Mouse (Mus musculus): ENCODE results near the gene Fcamr. TPM values are rescaled to one million over a fixed set of nuclear protein-coding genes. Genes with fewer than 3 reads are reported as not detected.

Fcamr gene
- total and polyA plus RNA-seq, 3 experiments = 0.17 to 1.7 TPM; not detected in 1

DNA sequence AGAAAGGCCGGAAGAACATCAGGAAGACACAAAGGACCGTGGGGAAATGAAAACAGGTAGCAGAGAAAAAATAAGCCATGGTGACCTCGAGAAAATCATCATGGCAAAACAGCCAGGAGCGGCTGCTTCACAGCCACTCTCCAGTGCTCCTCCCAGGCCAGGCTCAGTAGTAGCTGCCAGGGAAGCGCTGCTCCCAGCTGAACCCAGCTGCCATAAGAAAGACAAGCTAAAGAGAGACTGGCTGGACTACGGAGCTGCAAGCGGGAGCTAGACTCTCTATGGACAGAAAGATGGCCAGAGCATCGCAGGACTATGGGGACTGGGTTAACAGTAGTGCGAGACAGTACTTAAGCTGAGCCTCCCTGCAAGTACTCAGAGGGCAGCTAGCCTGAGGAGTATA, 54.1 kb downstream of the Fcamr start:
- Histone ChIP-seq H3K4me1 (ENCODE audit: control insufficient read depth in 1 of 2, insufficient read depth in 2 of 2) (peaks cover 10 to 27% of the 10 kb centered on the region in 2 experiments), H3K9me3 (replicated peaks; ENCODE audit: low read length) (no peaks in the 10 kb centered on the region)
- dilution Hi-C loops (cut with MboI; ENCODE audit: extremely low pct_ligation_motif_present, extremely low pct_unique_long_range_greater_than_20kb, low sequenced_read_pairs) = no loop called here

DNA sequence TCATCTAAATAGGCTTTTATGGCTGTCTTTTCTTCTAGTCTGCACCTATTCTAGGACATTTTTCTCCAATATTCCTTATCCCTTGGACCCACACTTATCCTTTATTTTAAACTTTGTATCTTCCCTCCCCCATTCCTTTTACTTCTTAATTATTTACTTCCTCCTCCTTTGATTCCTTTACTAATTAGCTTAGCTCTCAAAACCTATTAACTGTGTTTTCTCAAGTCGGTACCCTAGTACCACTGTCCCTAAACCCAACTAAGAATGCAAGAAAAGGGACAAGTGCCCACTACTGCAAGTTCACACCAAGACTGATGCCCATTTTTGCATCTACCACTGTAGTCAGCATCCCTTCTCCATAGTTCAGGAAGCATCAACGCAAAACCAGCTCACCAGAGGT, 55.0 kb downstream of the Fcamr start:
- Histone ChIP-seq H3K4me2 (ENCODE audit: insufficient read depth, low read depth, poor library complexity, severe bottlenecking) (no peak overlapping the region), H3K79me2 (replicated peaks; ENCODE audit: control insufficient read depth, extremely low read depth, insufficient read depth, poor library complexity, severe bottlenecking) (no peaks in the 10 kb centered on the region), H3K4me3 (replicated peaks in 1 of 3; ENCODE audit: low read depth in 2 of 3, low read length in 2 of 3, poor library complexity in 1 of 3) (no peak overlapping the region), H3K9ac (ENCODE audit: insufficient read depth, low read depth) (no peak overlapping the region), H3K36me3 (replicated peaks in 1 of 2; ENCODE audit: control insufficient read depth in 1 of 2, insufficient read depth in 1 of 2, low read length in 1 of 2) (no peaks in the 10 kb centered on the region), H3K4me1 (ENCODE audit: control insufficient read depth in 1 of 2, insufficient read depth in 2 of 2) (peaks cover 2 to 20% of the 10 kb centered on the region in 2 experiments), H3K27me3 (replicated peaks) (peaks cover 2% of the 10 kb centered on the region), H3K27ac (ENCODE audit: insufficient read depth, low read depth) (no peak overlapping the region), H3K9me3 (replicated peaks; ENCODE audit: low read length) (no peaks in the 10 kb centered on the region)
- no peak for TF ChIP-seq MAZ (IDR thresholded peaks at IDR 0.05; ENCODE audit: low read depth, low read length)
- no peak for TF ChIP-seq USF2 (conservative IDR thresholded peaks at IDR 0.05; ENCODE audit: low read depth, low read length)
- no peak for TF ChIP-seq ZMIZ1 (IDR thresholded peaks at IDR 0.05; ENCODE audit: low read depth, low read length)
- TF ChIP-seq ZKSCAN1 (IDR thresholded peaks at IDR 0.05; ENCODE audit: borderline replicate concordance, low read depth, low read length) = no peak
- TF ChIP-seq NELFE (IDR thresholded peaks at IDR 0.05; ENCODE audit: low read depth, low read length) = no peak
- no peak for TF ChIP-seq MXI1 (IDR thresholded peaks at IDR 0.05; ENCODE audit: low read depth, low read length)
- no peak for TF ChIP-seq CTCF (conservative IDR thresholded peaks at IDR 0.05 in 1 of 2, IDR thresholded peaks at IDR 0.05 in 1 of 2; ENCODE audit: low read depth in 2 of 2, low read length in 2 of 2)
- TF ChIP-seq ZNF384 (IDR thresholded peaks at IDR 0.05; ENCODE audit: low read depth, low read length) = no peak
- TF ChIP-seq E2F4 (IDR thresholded peaks at IDR 0.05; ENCODE audit: insufficient replicate concordance, low read depth, low read length) = no peak
- no peak for TF ChIP-seq USF1 (IDR thresholded peaks at IDR 0.05; ENCODE audit: low read depth, low read length)
- TF ChIP-seq MYC (IDR thresholded peaks at IDR 0.05; ENCODE audit: low read depth, low read length) = no peak
- in situ Hi-C loops (cut with MboI; ENCODE audit: low pct_ligation_motif_present, low pct_unique_long_range_greater_than_20kb, low sequenced_read_pairs) = no loop called here
- DNase-seq (ENCODE audit: extremely low read depth) = no peak
- dilution Hi-C loops (cut with MboI; ENCODE audit: extremely low pct_ligation_motif_present, extremely low pct_unique_long_range_greater_than_20kb, low sequenced_read_pairs) = no loop called here

More for the DNA sequence above, 54.1 kb downstream of the Fcamr start:
- Histone ChIP-seq H3K4me2 (ENCODE audit: insufficient read depth, low read depth, poor library complexity, severe bottlenecking) (no peak overlapping the region), H3K79me2 (replicated peaks; ENCODE audit: control insufficient read depth, extremely low read depth, insufficient read depth, poor library complexity, severe bottlenecking) (no peaks in the 10 kb centered on the region), H3K4me3 (replicated peaks in 1 of 3; ENCODE audit: low read depth in 2 of 3, low read length in 2 of 3, poor library complexity in 1 of 3) (no peak overlapping the region), H3K36me3 (replicated peaks in 1 of 2; ENCODE audit: control insufficient read depth in 1 of 2, insufficient read depth in 1 of 2, low read length in 1 of 2) (no peaks in the 10 kb centered on the region), H3K27me3 (replicated peaks) (peaks cover 2% of the 10 kb centered on the region), H3K27ac (ENCODE audit: insufficient read depth, low read depth) (no peak overlapping the region), H3K9ac (ENCODE audit: insufficient read depth, low read depth) (no peak overlapping the region)
- DNase-seq (ENCODE audit: extremely low read depth) = no peak
- TF ChIP-seq EP300 (IDR thresholded peaks at IDR 0.05; ENCODE audit: low read length) = no peak
- no peak for TF ChIP-seq MYC (IDR thresholded peaks at IDR 0.05; ENCODE audit: low read depth, low read length)
- no peak for TF ChIP-seq GABPA (IDR thresholded peaks at IDR 0.05; ENCODE audit: insufficient replicate concordance, low read depth, low read length)
- no peak for TF ChIP-seq MAFK (IDR thresholded peaks at IDR 0.05; ENCODE audit: insufficient replicate concordance, low read length)
- TF ChIP-seq KAT2A (IDR thresholded peaks at IDR 0.05; ENCODE audit: insufficient replicate concordance, low read length) = no peak
- no peak for TF ChIP-seq ETS1 (conservative IDR thresholded peaks at IDR 0.05; ENCODE audit: low read depth, low read length)
- TF ChIP-seq MAZ (IDR thresholded peaks at IDR 0.05; ENCODE audit: low read depth, low read length) = no peak
- TF ChIP-seq ELF1 (IDR thresholded peaks at IDR 0.05; ENCODE audit: low read depth, low read length) = no peak
- no peak for TF ChIP-seq SMC3 (IDR thresholded peaks at IDR 0.05; ENCODE audit: low read depth, low read length)
- in situ Hi-C loops (cut with MboI; ENCODE audit: low pct_ligation_motif_present, low pct_unique_long_range_greater_than_20kb, low sequenced_read_pairs) = no loop called here
